Mouse (Mus musculus) megakaryocyte-erythroid progenitor cell, adult 5 weeks (primary cell): ENCODE measurements around the gene Olfr639. TPM values are rescaled to one million over a fixed set of nuclear protein-coding genes. Genes with fewer than 3 reads are reported as not detected.

Experiments
- polyA plus RNA-seq: library from polyadenylated mRNA; stranded (reverse); fragments of >175 nt; gene quantifications from 2 replicates; pipeline ENCODE4 v1.2.3, GENCODE M21; 2012

The Olfr639 gene
- 0.01 TPM in 1 of 2 replicates, not detected in the other for polyA plus RNA-seq

GRCm38 (mm10) chr7:104017203-104017602 is at the start of gene Olfr639:
Olfr639 (minus strand) TSS chr7:104017303.

GRCm38 (mm10) chr7:104061345-104061744 is 44.2 kb upstream of the Olfr639 start, which contains the start of gene 4930516K23Rik:
4930516K23Rik (minus strand) TSS chr7:104061445.

GRCm38 (mm10) chr7:104052566-104052965 is 35.5 kb upstream of the Olfr639 start, which contains the start of gene Olfr642:
Olfr642 (minus strand) TSS chr7:104052666.

GRCm38 (mm10) chr7:104035145-104035544 is 18.0 kb upstream of the Olfr639 start, which contains the start of gene Olfr641:
Olfr641 (plus strand) TSS chr7:104035445.

GRCm38 (mm10) chr7:104025473-104025872 is 8.4 kb upstream of the Olfr639 start, which contains the start of gene Olfr640:
Olfr640 (minus strand) TSS chr7:104025573.

GRCm38 (mm10) chr7:103998446-103998845 is 18.7 kb downstream of the Olfr639 start, which contains the start of gene Olfr638:
Olfr638 (plus strand) TSS chr7:103998746.

GRCm38 (mm10) chr7:103970852-103971251 is 46.3 kb downstream of the Olfr639 start, which contains the start of gene Olfr635:
Olfr635 (plus strand) TSS chr7:103971152.

Other genes starting within 250 kb of the Olfr639 start
- gene Olfr69, start 245.7 kb downstream of the Olfr639 start, polyA plus RNA-seq = not detected in 2 replicates
- not detected in 2 replicates for gene Olfr68, start 237.6 kb downstream of the Olfr639 start, polyA plus RNA-seq
- not detected in 2 replicates for gene Olfr67, start 225.5 kb downstream of the Olfr639 start, polyA plus RNA-seq
- gene Hbb-bt, start 203.3 kb downstream of the Olfr639 start, polyA plus RNA-seq = 65.8 and 124 TPM in 2 replicates
- gene Hbb-bs, start 189.2 kb downstream of the Olfr639 start, polyA plus RNA-seq = 239 and 618 TPM in 2 replicates
- gene Hbb-bh2, start 176.8 kb downstream of the Olfr639 start, polyA plus RNA-seq = not detected in 2 replicates
- gene Hbb-bh1, start 174.1 kb downstream of the Olfr639 start, polyA plus RNA-seq = not detected in 2 replicates
- not detected in 2 replicates for gene Hbb-y, start 164.1 kb downstream of the Olfr639 start, polyA plus RNA-seq
- not detected in 2 replicates for gene Olfr66, start 131.1 kb downstream of the Olfr639 start, polyA plus RNA-seq
- gene Olfr64, start 122.8 kb downstream of the Olfr639 start, polyA plus RNA-seq = 0.02 TPM in 1 of 2 replicates, not detected in the other
- gene Olfr65, start 113.8 kb downstream of the Olfr639 start, polyA plus RNA-seq = not detected in 2 replicates
- not detected in 2 replicates for gene Olfr631, start 88.5 kb downstream of the Olfr639 start, polyA plus RNA-seq
- gene Olfr632, start 83.0 kb downstream of the Olfr639 start, polyA plus RNA-seq = not detected in 2 replicates
- not detected in 2 replicates for gene Olfr633, start 72.9 kb downstream of the Olfr639 start, polyA plus RNA-seq
- 0.01 TPM in 1 of 2 replicates, not detected in the other for gene Olfr635, start 46.2 kb downstream of the Olfr639 start, polyA plus RNA-seq
- gene Olfr638, start 18.6 kb downstream of the Olfr639 start, polyA plus RNA-seq = not detected in 2 replicates
- not detected in 2 replicates for gene Olfr640, start 8.3 kb upstream of the Olfr639 start, polyA plus RNA-seq
- not detected in 2 replicates for gene Olfr641, start 18.1 kb upstream of the Olfr639 start, polyA plus RNA-seq
- gene Olfr642, start 35.4 kb upstream of the Olfr639 start, polyA plus RNA-seq = not detected in 2 replicates
- gene 4930516K23Rik, start 44.1 kb upstream of the Olfr639 start, polyA plus RNA-seq = not detected in 2 replicates
- not detected in 2 replicates for gene Olfr644, start 54.6 kb upstream of the Olfr639 start, polyA plus RNA-seq
- gene Olfr645, start 68.2 kb upstream of the Olfr639 start, polyA plus RNA-seq = not detected in 2 replicates
- gene Olfr646, start 87.6 kb upstream of the Olfr639 start, polyA plus RNA-seq = 0.02 TPM in 1 of 2 replicates, not detected in the other
- gene Ubqln5, start 112.5 kb upstream of the Olfr639 start, polyA plus RNA-seq = 0.03 TPM in 1 of 2 replicates, not detected in the other
- not detected in 2 replicates for gene Olfr643, start 120.1 kb upstream of the Olfr639 start, polyA plus RNA-seq
- gene Ubqln3, start 126.0 kb upstream of the Olfr639 start, polyA plus RNA-seq = not detected in 2 replicates
- not detected in 2 replicates for gene Ubqlnl, start 133.3 kb upstream of the Olfr639 start, polyA plus RNA-seq
- not detected in 2 replicates for gene Olfm5, start 147.5 kb upstream of the Olfr639 start, polyA plus RNA-seq
- gene Olfr648, start 166.1 kb upstream of the Olfr639 start, polyA plus RNA-seq = not detected in 2 replicates
- not detected in 2 replicates for gene Olfr649, start 178.7 kb upstream of the Olfr639 start, polyA plus RNA-seq
- 0.40 and 1.2 TPM in 2 replicates for gene Trim6, start 201.5 kb upstream of the Olfr639 start, polyA plus RNA-seq
- 0.38 and 0.74 TPM in 2 replicates for gene Trim34a, start 227.2 kb upstream of the Olfr639 start, polyA plus RNA-seq